Mouse (Mus musculus): ENCODE results near the gene Ccer2.

Ccer2 gene

GRCm38 (mm10) chr7:28792391-28793185 lies 36.6 kb downstream of the Ccer2 start:
- no peak for DNase-seq

- no peak for DNase-seq
Observed at GRCm38 (mm10) chr7:28793834-28794233, 37.9 kb downstream of the Ccer2 start.

GRCm38 (mm10) chr7:28794496-28794895 lies 38.5 kb downstream of the Ccer2 start:
- no peak for DNase-seq

GRCm38 (mm10) chr7:28795832-28796231 lies 39.9 kb downstream of the Ccer2 start:
- no peak for DNase-seq

GRCm38 (mm10) chr7:28796562-28796975 lies 40.6 kb downstream of the Ccer2 start:
- peak; percentile 74 for DNase-seq

- DNase-seq = no peak
Observed at GRCm38 (mm10) chr7:28799994-28800393, 44.0 kb downstream of the Ccer2 start.

GRCm38 (mm10) chr7:28801451-28801850 lies 45.5 kb downstream of the Ccer2 start:
- DNase-seq = no peak

GRCm38 (mm10) chr7:28801901-28802670 lies 46.1 kb downstream of the Ccer2 start:
- no peak for DNase-seq

- no peak for DNase-seq
Observed at GRCm38 (mm10) chr7:28802846-28803588, 47.0 kb downstream of the Ccer2 start.

GRCm38 (mm10) chr7:28803756-28804155 lies 47.8 kb downstream of the Ccer2 start:
- DNase-seq = no peak

GRCm38 (mm10) chr7:28806869-28807268 lies 50.9 kb downstream of the Ccer2 start:
- no peak for DNase-seq

GRCm38 (mm10) chr7:28807641-28808220 lies 51.8 kb downstream of the Ccer2 start:
- DNase-seq = no peak

GRCm38 (mm10) chr7:28808221-28808941 lies 52.4 kb downstream of the Ccer2 start, which contains the start of gene Hnrnpl:
Hnrnpl (plus strand) TSS chr7:28808541.
- no peak for DNase-seq
